Mouse (Mus musculus): Measurements from ENCODE around the gene Gipr.
A peak's percentile ranks its signal among the peaks of the same experiment; 100 is the strongest.
"Not testable (repeated sequence)": the region's sequence is repeated elsewhere in the genome, so short reads cannot be mapped to it uniquely, and the experiment has no call there.

Gene Gipr

GRCm38 (mm10) chr7:19178443-19179092 is 12.6 kb upstream of the Gipr start:
- DNase-seq (ENCODE audit: low read depth, low spot score): no peak

DNA sequence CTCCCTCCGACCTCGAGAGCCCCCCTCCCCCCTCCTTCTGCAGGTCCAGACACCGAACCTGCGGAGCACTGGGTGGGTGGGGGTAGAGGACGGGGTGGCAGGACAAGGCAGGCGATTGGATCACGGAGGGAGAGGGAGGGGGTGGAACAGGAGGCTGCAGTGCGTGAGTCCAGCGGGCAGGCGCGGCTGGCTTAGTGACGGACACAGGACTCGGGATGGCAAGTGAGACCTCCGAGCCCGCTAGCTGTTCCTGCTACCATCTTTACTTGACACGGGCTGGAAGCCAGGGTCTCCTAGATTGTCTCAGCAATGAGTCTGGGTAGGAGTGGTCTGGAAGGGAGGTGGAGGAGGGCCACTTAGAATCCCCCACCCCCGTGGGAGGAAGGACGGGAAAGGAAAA is 12.1 kb upstream of the Gipr start:
- no peak for DNase-seq (ENCODE audit: low read depth, low spot score)

- no peak for DNase-seq (ENCODE audit: low read depth, low spot score)
These were observed 11.3 kb upstream of the Gipr start for GRCm38 (mm10) chr7:19177216-19177615.

DNA sequence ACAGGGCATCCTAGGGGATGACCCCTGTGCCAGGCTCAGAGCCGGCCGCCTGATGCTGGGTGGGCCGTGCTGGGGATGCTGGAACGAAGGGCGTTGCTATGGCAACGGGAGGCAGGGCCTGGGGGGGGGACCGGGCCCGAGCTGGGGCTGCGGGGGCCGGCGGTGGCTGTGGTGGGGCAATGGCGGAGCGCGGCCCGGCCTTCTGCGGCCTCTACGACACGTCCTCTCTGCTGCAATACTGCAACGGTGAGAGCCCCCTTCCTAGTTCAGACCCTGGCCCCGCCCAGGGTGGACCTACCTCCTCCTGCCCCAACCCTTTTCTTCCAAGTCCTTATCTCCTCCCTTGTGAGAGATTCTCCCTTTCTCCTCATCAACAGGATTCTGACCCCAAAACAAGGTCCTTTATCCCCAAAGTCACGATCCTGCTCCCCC is 10.6 kb upstream of the Gipr start:
- DNase-seq (ENCODE audit: low read depth, low spot score): no peak

DNA sequence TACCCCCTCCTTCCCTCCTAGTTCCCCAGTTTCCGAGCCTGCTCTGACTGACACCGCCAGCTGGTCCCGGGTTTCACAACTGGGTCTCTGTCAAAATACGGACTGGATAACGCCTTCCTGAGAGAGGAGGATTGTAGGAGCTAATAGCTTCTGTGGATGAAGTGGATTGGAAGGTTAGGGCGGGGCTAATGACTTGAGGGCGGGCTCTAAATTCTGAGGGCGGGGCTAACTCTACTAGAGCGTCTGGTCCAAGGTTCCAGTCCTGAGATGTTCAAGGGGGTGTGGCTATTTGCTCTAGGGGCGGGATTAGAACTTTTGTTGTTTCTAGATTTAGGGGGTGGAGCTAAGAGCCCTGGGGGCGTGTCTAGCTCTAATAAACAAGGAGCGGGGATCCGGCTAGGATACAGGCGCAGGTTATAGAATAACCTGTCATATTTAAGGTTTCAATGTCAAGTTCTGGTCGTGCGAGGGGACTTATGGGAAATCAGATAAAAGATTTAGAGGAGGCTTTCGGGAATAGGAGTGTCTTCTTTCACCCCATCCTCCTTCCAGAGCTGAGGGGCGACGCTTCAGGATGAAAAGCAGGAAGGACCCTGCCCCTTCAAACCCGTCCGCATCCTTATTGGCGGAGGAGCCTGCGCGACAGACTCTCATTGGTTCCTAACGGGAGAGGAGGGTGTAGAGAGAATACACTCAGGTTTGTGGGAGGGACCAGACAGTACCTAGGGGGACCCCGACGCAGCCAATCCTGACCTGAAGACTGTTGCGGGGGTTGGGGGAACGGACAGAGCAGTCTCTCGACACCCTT is 10.0 kb upstream of the Gipr start, which contains the start of gene Eml2:
Gene Eml2 (plus strand): TSS at position 714 of the 808 bp plus-strand sequence.
- DNase-seq (ENCODE audit: low read depth, low spot score): peak; percentile 94

GRCm38 (mm10) chr7:19172874-19173273 is 6.9 kb upstream of the Gipr start:
- no peak for DNase-seq (ENCODE audit: low read depth, low spot score)

GRCm38 (mm10) chr7:19171831-19172230 is 5.9 kb upstream of the Gipr start:
- no peak for DNase-seq (ENCODE audit: low read depth, low spot score)

- peak; percentile 85 for DNase-seq (ENCODE audit: low read depth, low spot score)
These were observed 4.2 kb upstream of the Gipr start for GRCm38 (mm10) chr7:19170142-19170541.

DNA sequence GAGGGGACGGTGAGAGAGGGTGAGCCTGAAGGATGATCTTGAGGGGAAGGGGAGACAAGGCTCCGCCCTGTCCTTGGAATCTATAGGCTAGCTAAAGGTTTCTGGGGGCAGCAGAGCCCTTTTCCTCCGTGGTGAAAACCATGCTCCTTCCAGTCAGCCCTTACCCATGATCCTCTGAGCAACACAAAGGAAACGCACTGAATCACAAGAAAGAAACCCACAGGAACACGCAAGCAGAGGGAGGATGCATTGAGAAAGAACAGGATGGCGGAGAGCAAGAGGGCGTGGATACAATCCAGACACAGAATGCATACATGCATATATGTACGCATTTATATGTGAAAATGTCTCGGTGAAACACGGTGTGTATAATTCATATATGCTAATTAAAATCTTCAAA is 3.6 kb upstream of the Gipr start:
- DNase-seq (ENCODE audit: low read depth, low spot score): no peak

GRCm38 (mm10) chr7:19166990-19167389 is 1.1 kb upstream of the Gipr start:
- no peak for DNase-seq (ENCODE audit: low read depth, low spot score)

DNA sequence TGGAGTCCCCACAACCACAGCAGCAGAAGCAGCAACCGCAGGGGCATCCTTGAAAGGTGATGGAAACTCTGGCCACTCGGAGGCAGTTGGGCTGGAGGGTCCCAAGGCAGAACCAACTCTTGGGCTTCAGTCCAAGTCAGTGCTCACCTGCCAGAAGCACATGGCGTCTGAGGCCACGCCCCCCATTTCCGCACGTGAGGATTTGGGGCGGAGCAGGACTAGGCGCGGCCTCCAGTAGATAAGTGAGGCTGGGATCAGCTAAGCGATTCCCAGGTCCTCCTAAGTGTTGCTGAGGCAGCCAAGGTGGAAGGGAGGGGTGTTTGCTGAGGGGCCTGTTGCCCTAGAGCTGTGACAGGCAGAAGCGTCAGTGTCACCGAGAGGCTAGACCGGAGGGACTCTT is 949 bp downstream of the Gipr start:
- DNase-seq (ENCODE audit: low read depth, low spot score): no peak

- DNase-seq (ENCODE audit: low read depth, low spot score): no peak
These were observed 1.7 kb downstream of the Gipr start for GRCm38 (mm10) chr7:19164189-19164588.

GRCm38 (mm10) chr7:19163752-19164151 is 2.2 kb downstream of the Gipr start:
- no peak for DNase-seq (ENCODE audit: low read depth, low spot score)

DNA sequence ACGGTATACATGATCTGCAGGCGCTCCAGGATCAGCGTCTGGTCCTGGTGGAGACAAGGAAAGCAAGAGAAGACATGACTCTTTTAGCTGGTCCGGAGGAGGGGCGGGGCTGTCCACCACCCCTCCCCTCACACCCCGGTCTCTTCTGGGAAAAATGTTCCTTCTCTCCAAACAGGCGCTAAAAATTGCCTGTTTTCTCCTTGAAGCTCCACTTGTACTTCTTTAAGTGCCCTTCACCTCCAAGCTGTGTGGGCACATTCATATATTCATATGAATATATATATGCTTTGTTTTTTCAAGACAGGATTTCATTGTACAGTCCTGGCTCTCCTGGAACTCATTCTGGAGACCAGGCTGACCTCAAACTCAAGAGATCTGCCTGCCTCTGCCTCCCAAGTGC is 3.0 kb downstream of the Gipr start:
- DNase-seq (ENCODE audit: low read depth, low spot score): no peak

DNA sequence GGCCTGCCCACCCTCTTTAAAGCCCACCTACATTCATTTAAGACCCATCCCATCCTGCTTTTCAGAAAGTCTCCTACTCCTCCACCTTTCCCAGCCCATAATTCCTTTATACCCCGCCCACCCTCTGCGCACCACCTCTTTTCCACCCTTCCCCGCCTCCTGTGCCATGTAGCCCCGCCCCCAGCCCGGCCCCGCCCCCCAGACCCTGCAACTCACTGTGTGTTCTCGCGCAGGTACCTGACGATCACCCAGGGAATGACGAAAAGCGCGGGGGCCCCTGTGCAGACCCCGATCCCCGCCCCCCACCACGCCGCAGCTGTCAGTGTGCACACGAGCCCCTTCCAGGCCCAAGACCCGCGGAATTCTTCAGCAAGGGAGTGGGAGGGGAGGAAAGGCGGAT is 5.8 kb downstream of the Gipr start:
- no peak for DNase-seq (ENCODE audit: low read depth, low spot score)

DNA sequence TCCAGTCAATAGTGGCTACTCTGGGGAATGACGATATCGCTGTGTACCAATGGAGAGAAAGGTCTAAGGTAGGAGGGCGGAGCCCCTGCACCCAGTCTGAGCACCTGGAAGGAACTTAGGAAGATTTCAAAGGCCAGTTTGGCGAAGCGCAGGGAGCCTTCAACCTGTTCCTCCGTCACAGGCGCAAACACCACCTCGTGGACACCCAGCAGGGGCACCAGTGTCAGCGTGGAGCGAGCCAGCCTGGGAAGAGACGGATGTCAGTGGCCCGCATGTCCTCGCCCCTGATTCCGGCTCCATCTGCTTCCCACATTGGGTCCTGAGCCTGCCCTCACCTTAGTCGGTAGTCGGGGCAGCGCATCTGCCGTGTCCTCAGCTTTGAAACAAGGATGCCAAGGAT is 6.5 kb downstream of the Gipr start:
- no peak for DNase-seq (ENCODE audit: low read depth, low spot score)

DNA sequence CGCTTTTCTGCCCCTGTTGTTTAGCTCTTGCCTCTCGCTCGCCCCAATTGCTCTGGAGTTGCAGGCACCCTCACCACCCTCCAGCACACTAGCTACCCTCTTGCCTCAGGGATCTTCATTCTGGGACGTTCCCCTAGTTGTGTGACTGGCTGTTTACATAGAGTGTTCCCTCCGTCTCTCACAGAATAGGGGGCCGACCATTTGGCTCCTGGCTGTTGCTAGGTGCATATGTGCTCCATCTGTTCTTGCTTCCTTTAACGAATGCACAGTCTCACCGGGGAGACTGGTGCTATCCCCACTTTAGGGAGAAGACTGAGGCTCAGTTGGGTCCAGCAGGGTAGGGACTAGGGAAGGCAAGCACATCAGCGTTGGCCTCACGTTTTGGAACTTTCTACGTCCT is 7.3 kb downstream of the Gipr start:
- no peak for DNase-seq (ENCODE audit: low read depth, low spot score)

DNA sequence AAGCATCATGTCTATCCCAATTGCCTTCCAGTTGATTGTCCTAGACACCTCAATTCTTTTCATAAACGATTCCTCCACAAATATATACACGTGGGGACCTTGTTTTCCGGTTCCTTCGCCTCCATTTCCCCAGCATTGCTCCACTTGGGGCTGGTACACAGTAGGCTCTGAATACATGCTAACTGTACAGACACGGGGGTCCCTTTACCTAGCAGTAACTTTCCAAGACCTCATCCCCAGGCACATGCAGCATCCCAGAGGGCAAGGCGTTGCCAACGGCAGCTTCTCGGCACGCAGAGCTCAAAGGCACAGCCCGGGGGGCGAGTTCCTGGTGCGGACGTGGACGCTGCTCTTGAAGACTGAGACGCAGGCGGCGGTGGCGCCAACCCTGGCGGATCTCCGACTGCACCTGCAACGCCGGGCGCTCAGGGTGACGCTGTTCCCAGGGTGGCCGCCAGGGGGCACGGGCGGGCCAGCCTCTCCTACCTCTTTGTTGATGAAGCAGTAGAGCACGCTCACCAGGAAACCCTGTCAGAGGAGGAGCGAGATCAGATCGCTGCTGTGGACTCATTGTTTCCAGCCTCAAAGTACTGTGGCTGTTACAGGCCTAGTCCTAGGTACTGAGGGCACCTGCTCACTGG is 8.6 kb downstream of the Gipr start:
- no peak for DNase-seq (ENCODE audit: low read depth, low spot score)

DNA sequence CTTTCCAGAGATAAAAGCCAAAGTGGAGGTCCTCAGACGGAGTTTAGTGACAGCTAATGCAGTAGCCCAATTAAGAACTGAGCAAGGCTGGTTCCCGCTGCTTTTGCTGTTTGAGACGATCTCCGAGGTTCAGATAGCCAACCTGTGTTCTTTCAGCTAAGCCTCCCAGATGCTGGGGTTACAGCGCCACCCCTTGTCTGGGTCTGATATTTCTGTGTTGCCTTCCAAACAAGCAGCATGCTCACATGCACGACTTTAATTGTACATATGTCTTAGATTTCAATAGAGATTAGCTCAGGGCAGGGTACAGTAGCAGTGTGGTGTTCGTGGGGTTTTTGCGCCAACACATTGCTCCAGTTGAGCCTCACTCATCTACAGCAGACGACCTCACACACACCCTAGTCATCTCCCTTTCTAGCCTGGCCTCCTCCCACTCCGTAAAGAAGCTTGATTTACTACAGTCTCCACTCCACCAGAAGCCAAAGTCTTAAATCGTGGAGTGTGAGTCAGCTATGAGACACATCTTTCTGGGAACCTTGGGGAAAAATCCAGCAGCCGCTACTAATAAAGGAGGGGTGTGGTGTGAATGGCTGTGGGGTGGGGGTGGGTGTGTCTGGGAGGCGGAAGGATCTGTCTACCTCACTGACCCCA is 10.0 kb downstream of the Gipr start:
- no peak for DNase-seq (ENCODE audit: low read depth, low spot score)

DNA sequence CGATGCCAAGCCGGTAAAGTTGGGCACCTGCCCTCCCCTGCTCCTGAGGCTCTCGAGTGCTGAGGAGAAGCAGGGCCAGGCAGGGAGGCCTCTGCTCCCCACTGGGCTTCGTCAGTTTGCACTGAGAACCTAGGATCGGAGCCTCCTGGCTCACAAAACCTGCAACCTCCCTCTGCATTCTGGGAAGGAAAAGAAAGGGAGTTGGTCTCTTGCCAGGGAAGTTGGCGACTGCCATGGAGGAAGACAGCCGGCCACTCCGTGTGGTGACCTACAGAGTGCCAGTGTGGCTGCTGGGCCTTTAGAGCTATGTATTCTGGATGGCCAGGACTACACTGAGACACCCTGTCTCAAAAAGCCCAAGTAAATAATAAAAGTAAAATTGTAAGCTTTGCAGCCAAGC is 11.1 kb downstream of the Gipr start:
- DNase-seq (ENCODE audit: low read depth, low spot score): no peak

GRCm38 (mm10) chr7:19151121-19151520 is 14.8 kb downstream of the Gipr start:
- DNase-seq (ENCODE audit: low read depth, low spot score): not testable (repeated sequence)

DNA sequence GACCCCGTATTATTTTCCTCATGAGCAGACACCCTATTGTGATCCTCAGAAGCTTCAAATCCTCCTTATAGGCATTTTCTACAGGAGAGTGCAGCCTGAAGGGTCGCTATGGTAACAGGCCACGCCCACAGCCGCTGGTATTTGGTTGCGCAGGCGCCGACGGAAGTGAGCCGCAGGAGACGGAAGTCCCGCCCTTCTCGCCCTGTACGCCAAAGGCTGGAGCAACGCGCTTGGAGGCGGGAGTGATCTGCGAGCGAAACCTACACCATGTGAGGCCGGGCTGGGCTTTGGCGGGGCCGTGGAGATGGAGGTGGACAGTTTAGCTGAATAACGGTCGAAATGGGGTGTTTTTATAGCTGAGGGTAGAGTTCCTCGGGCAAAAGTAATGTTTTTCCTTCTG is 16.3 kb downstream of the Gipr start, which contains the start of gene Snrpd2:
Gene Snrpd2 (plus strand): TSS at position 97 of the 400 bp plus-strand sequence.
- DNase-seq (ENCODE audit: low read depth, low spot score): peak; percentile 90

Data from brain, embryonic 18.5 days (tissue).